Mouse (Mus musculus): ENCODE measurements around the gene Txn1. TPM values are rescaled to one million over a fixed set of nuclear protein-coding genes. Genes with fewer than 3 reads are reported as not detected.

Txn1 gene
- total RNA-seq, 4 experiments from 2014 or later: 215 to 295 (median 238) TPM

GRCm38 (mm10) chr4:57940631-57941030 lies 15.6 kb downstream of the Txn1 start:
- no peak for DNase-seq

GRCm38 (mm10) chr4:57937292-57937691 lies 18.9 kb downstream of the Txn1 start:
- DNase-seq: no peak

GRCm38 (mm10) chr4:57934181-57934580 lies 22.0 kb downstream of the Txn1 start:
- DNase-seq: no peak

GRCm38 (mm10) chr4:57930559-57931170 lies 25.5 kb downstream of the Txn1 start:
- no peak for DNase-seq

GRCm38 (mm10) chr4:57927464-57928205 lies 28.6 kb downstream of the Txn1 start:
- no peak for DNase-seq

GRCm38 (mm10) chr4:57924556-57925071 lies 31.6 kb downstream of the Txn1 start:
- no peak for DNase-seq

- peak; percentile 36 for DNase-seq
Measured at GRCm38 (mm10) chr4:57922171-57922570, 34.0 kb downstream of the Txn1 start.

GRCm38 (mm10) chr4:57920522-57920921 lies 35.7 kb downstream of the Txn1 start:
- no peak for DNase-seq

GRCm38 (mm10) chr4:57919494-57920423 lies 36.5 kb downstream of the Txn1 start:
- no peak for DNase-seq

GRCm38 (mm10) chr4:57916711-57917110 lies 39.5 kb downstream of the Txn1 start:
- DNase-seq: no peak

GRCm38 (mm10) chr4:57916201-57916661 lies 40.0 kb downstream of the Txn1 start, which contains the start of gene D630039A03Rik:
Gene D630039A03Rik, minus strand, starts transcription at chr4:57916297.
- DNase-seq: peak; percentile 65

- no peak for DNase-seq
Measured at GRCm38 (mm10) chr4:57915216-57915965, 40.8 kb downstream of the Txn1 start.

GRCm38 (mm10) chr4:57914193-57915190 lies 41.7 kb downstream of the Txn1 start:
- no peak for DNase-seq

- DNase-seq: no peak
Measured at GRCm38 (mm10) chr4:57913021-57913420, 43.2 kb downstream of the Txn1 start.

- no peak for DNase-seq
Measured at GRCm38 (mm10) chr4:57908860-57909259, 47.4 kb downstream of the Txn1 start.

GRCm38 (mm10) chr4:57906708-57907107 lies 49.5 kb downstream of the Txn1 start:
- DNase-seq: no peak

- DNase-seq: no peak
Measured at GRCm38 (mm10) chr4:57904638-57905037, 51.6 kb downstream of the Txn1 start.

- no peak for DNase-seq
Measured at GRCm38 (mm10) chr4:57904211-57904610, 52.0 kb downstream of the Txn1 start.

GRCm38 (mm10) chr4:57902619-57903018 lies 53.6 kb downstream of the Txn1 start:
- no peak for DNase-seq

GRCm38 (mm10) chr4:57901210-57901609 lies 55.0 kb downstream of the Txn1 start:
- DNase-seq: no peak
